Mouse (Mus musculus): Measurements from ENCODE around the gene Dct. TPM values are rescaled to one million over a fixed set of nuclear protein-coding genes. Genes with fewer than 3 reads are reported as not detected.

Gene Dct
- total RNA-seq (2021) (under 1 TPM in 1 of 2 experiments, not detected in 1; 0.52 TPM), polyA plus RNA-seq (2012; rRNA removed) (0.18 and 0.25 TPM in 2 replicates)
- long read RNA-seq = 0 reads

DNA sequence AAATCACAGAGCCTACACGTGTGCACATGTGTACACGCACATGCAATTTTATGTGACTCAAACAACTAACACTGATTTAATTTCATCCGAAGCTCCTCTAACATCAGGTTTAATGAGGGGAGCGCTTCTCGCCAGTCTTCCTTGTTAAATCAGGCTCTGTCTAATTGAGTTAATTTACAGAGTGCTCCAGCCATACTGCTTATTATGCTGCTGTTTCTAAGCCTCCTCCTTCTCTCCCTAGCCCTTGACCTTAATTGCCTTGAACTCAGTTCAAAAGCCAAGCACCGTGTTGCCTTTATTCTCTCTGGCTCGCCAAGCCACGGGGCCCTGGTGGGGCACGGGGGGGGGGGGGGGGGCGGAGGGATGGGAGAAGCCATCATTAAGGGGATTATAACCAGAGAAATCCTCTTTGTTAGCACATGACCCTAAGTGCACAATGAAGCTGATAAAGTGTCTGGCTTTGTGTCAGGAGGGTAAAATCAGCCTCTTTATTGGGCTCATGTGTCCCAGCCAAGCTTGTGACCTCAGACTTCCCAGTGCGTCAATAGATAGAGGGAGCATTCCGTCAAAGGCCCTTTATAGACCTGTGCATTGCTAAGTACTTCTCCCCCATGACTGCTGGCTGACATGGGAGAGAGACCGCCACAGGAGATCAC is at the start of gene Dct:
TSS of gene Dct (minus strand) at position 270 of the 656 bp plus-strand sequence.
- no peak for DNase-seq

DNA sequence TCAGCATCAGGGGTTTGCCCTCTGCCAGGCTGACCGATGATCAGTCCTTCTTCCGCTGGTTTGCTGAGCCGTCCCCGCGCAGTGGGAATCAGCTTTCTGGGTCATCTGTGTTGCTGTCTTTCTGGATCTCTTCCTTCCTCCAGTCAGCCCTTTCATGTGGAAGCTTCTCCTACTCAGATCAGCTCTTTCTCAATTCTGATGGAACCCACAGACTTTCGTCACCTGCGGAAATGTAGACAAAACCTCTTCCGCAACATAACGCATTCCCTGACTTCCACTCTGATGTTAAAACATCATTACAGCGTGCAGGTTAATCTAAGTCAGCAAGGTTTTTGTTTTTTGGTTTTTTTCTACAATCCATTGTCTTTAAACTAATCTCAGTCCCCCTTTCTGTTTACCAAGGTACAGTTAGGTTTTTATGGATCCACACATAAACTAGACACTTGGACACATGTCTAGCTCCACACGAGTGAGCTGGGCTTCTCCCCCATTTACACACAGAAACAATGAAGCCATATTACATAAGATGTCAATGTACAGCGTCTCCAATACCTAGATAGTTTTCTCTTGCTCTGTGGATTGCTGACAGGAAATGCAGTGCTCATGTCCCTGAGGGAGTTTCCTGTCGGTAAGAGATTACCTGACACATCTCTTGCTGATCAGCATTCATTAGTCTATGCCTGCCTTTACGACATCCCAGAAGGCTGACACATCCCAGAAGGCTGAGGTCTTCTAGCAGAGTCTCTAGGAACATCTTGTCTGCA is 49.4 kb upstream of the Dct start:
- DNase-seq = no peak

DNA sequence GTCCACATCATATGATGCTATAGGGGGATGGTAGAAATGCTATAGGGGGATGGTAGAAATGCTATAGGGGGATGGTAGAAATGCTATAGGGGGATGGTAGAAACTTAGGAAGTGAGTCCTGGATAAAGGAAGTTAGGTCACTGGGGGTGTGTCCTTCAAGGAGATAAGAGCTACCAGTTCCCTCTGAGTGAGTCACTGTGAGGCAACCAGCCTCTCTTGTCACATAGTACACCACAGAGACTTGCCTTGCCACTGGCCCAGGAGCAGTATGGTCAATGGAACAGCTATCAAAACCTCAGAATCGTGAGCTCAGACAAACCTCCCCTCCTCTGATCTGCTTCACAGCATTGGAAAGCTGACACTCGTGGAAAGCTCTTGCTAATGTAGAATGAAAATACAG is 46.2 kb upstream of the Dct start:
- no peak for DNase-seq

DNA sequence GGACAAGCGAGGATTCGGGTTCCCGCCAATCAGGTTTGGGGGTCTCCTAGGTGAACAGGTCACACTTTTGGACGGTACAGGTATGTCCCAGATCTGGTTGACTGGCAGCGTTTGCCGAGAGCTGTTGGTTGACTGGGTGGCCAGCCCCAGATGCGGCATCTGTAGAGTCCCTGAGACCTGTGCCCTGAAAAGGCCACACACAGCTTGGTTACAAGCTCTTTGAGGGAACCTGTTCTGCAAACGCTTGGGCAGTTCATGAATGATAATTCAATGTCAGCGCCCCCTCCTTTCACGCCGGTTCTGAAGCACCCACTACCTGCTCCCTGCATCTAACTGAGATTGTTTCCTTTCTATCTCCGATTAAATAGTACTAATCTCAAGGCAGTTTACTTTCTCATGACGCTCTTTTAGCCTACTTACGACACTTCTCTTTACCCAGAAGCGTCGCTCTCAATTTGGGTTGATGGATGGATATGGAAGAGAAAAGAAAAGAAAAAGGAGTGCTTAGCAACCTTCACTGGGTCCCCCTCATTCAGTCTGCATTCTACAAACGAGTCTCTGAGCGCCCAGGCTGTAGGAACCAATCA is 37.9 kb upstream of the Dct start:
- DNase-seq = no peak

DNA sequence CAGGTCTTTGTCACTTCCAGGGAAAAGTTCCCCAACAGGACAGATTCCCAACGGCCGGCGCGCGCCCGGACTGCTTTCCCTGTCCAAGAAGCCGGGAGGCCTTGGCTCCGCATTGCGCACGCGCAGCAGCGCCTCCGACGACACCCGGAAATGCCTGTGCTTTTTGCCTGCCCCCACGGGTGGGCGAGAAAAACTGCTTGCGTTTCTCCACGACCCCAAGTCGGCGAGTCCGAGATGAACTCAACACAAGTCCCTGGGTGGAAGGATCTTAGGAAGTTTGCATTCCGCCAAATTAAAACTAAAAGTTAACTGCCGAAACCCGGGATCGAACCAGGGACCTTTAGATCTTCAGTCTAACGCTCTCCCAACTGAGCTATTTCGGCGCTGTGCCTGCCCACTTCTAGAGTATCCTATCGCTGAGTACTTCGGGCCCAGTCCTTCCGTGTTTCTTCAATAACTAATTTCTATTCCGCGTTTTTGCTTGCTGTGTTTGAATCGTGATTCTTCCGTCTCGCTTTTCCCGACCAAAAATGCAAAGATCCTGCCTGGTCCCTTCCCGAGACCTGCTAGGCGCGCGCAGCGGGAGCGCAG is 37.3 kb upstream of the Dct start:
- peak; percentile 94 for DNase-seq

DNA sequence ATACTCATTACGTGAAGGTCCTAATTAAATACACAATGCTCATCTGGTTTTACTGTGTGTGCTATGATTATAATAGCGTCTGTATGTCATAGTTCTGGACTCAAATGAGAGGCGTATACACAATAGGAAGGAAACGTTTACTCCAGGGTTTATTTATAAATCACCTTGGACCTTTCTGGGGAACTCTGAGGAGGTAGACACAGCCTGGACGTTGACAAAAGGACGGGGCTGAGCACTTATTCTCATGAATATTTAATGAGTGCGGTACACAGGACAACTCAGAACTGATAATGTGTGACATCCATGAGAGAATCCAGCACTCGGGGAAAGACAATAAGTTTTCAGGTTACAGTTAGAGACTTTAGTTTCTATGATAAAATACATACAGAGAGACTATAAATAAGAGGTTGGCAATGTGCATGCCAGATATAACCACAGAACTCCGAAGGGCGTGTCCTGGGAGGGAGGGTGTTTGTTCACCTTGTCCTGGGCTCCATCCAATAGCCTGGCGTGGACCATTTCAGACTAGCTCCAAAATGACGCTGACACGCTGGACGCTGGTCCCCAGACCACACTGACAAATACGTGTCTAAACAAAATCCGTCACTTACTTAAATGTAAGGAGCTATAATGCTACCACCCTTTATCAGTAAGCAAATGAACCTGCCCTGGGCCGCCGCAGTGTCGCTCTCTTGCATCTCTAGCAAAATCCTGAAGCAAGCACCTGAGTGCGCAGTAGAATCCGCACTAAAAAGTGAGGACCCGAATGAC is 36.6 kb upstream of the Dct start:
- no peak for DNase-seq

DNA sequence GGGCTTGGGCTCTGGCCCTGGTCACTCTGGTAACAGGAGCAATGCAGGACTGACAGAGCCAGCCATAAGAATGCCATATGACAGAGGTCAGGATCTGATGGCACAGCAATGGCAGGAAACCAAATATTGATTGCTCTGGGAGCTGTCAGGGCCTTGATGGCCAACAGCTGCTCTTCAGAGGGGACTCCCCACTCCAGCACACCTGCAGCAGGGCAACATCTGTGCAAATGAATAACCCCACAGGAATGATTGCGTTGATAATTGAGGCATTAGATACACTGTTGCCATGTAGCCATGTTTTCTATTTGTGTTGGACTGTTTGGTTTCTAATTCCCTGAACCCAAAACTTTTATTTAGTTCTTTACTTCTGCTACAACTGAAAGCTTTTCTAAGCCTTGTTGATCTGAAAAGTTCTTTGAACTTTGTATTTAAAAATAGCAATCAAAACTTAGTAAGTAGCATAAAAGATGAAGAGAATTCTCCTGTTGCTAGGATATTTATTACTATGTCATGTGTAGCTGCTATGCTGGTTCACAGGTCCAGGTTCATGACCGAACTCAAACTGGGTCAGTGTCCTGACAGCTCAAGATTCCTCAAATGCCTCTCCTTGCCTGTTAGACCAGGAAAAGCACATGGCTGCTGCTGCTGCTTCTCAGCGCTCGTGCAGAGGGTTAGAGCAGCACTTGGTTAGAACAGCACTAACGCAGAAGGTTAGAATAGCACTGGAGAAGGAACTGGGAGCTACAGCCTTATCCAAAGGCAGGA is 34.4 kb upstream of the Dct start:
- no peak for DNase-seq

DNA sequence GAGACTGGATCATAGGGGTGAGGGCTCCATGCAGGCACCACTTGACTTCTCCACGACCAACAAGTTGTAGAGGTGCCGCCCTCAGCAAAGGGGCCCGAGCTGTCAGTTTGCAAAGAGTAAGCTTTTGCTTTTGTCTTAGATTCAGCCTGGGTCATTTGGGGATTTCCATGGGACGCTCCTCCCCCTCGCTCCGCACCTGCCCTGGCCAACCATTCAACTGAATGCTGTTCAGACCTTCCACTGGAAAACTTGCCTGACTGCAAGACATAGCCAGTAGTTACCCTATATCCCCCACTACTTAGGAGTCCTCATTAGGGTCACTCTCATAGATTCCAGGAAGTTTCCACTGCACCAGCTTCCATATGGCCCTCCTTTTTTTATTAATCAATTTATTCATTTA is 31.8 kb upstream of the Dct start:
- DNase-seq = no peak

DNA sequence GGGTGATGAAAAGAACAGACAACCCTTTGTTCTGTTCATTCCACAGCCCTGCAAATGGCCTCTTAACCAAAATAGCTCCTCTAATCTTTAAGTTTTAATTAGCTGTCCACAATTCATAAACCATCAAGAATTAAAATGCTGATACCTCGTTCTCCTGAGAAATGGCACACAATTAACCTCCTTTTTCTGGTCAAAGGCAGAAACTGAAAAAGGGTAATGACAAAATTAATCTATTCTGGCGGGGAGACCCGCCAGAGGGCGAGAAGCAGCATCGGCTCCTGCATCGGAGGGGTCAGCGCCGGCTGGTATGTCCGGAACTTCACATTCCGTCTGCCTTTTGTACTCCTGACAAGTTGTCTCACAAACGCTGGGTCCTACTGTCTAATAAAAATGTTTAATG is 28.6 kb upstream of the Dct start:
- no peak for DNase-seq

DNA sequence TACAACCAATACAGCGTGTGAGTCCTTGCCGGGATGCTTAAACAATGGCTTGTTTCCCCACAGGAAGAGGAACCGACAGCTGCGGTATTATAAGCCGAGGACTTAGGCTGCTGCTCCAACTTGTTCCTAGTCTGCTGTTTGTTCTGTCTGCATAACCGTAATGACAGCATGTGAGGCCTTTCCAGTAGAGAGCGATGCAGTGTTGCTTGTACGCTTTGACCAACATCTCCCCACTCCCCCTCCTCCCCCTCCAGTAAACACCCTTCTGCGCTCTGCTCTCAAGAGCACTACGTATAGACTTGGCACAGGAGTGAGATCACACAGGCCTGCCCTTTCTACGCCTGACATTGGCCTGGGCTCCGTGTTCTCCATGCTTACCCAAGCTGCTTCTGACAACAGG is 18.1 kb upstream of the Dct start:
- no peak for DNase-seq

DNA sequence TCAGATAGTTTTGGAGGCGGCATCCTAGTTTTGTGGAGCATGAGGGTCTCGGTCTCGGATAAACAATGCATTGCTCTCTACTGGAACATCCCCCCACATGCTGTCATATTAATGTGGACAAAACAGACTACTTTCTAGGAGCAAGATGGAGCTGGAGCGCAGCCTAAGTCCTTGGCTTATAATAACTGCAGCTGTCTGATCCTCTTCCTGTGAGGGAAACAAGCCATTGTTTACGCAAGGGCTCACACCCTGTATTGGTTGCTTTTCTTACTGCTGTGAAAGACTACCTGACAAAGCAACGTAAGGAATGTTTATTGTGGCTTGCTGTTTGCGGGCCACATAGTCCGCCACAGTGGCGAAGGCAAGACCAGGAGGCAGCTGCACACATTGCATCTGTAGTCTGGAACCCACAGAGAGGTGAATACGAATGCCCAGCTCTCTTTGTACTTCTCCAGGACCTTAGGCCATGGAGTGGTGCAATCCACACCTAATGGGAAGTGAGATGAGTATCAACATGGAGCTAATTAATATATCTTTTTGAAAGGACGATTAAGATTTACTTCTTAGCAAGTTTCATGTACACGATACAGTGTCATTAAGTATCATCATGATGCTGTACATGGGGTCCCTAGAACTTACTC is 17.5 kb upstream of the Dct start:
- no peak for DNase-seq

DNA sequence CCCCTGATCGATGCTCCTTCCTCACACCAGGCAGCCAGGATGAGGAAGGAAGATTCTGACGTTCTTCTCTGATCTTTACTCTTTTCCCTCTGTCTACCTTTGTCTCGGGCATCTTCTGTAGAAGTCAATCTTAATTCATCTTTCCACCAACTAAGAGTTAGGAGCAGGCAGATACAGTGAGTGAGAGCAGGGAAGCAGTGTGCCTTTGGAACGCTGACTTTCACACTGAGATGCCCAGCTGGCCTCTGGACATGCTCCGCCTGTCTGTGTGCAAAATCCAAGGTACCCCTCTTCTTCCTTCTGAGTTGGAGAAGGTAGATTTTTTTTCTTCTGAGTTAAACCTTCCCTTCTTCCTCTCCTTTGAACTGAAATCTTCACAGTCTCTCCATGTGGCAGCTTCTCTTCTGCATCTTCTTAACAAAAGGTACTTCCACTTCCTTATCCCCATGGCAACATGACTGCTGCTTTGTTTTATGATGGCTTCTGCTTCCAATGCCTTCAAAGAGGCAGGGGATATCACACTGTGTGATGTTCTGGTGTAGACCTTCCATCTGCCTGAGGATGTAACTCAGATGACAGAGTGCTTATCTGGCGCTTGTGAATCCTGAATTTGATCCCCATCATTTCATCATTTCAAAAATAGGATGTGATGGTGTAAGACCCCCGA is 9.9 kb upstream of the Dct start:
- DNase-seq = no peak

DNA sequence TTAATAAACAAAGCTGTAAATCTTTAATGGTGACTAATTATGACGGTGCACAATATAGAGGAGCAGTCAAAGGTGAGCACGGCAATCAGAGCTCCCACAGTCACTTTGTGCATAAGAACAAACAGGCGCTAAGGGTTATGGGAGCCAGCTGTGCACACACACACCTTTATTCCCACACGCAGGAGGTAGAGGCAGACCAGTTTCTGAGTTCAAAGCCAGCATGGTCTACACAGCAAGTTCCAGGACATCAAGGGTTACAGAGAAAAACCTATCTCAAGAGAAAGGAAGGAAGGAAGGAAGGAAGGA is 6.5 kb upstream of the Dct start:
- DNase-seq = no peak

DNA sequence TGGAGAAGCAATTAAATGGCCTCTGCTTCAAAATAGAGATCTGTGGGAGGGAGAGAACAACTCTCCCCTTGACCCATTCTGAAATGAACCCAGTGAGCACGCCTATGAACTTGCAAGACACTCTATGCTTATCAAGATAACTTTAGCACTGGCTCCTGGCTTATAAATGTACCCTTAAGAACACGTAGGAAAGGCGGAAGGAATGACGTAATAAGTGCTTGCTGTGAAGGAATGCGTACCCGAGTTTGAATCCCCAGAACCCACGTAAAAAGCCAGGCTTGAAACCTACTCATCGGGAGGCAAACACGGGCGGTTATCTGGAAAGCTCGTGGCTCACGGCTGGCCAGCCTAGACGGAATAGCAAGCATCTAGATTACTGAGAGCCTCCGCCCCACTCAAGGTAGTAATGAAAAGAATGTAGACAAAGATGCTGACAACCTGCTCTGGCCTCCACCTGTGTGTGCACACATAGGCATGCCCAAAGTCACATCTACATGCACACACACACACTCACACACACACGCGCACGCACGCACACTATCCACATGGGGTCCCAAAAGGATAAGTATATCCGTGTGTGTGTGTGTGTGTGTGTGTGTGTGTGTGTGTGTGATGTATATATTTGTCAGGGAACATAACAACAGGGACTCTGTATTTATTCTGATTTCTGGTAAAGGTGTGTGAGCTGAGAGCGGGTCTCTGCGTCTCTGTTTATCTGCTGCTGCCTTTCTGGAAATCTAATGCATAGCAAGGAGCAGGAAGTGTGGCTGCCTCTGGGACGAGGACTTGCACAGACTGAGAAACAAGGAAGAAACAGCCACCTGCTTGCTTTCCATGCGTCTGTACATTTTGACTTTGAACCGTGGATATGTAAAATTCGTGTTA is 5.9 kb upstream of the Dct start:
- DNase-seq = no peak

DNA sequence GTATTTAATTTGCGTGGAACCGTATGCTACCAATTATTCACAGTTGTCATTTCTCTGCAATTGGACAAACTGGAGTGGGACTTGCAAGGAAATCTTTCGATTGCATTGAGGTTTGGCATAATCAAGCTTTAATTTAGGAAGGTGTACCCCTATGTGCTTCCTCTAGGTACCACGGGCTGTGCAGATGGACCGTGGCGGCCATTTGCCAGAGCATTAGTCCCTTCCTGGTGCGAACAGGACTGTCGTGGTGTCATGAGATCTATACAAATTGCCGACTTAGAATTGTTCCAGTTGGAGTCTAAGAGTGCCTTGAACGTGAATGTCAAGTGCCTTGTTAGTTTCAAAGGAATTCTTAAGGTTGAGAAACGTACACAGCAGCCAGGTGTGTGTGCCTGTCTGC is 726 bp upstream of the Dct start:
- no peak for DNase-seq

DNA sequence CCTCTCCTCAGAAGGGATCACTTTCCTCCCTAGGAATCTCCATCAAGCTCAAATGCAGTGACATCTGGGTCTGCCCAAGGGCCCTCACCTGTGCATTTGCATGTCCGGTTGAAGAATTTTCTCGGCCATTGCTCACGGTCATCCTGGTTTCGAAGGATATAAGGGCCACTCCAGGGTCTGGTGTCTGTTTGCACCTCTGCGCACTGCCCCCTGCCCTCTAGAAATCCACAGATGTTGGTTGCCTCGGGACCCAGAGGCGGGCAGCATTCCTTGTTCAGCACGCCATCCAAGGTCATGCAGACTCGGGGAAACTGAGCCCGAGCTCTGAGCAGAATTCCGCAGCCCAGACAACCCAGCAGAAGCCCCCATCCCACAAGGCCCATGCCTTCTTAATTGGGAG is 648 bp downstream of the Dct start:
- no peak for DNase-seq

DNA sequence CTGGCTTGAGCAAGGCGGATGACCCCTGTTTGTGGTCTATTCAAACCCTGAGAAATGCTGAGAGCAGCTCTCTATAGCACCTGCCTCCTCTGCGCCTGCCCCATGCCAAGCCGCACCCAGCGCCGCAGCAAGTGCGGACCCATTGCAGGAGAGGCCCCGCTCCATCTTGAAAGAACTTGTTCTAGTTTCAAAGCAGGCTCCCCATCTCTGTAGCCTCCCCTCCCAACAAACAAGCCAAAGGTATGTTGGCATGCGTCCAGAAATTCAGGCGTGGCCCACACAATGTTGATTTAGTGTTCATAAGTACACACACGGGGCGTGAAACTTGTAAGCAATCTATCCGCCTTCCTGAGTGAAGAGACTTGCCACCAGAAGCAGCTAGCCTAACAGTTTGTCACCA is 1.1 kb downstream of the Dct start:
- no peak for DNase-seq

DNA sequence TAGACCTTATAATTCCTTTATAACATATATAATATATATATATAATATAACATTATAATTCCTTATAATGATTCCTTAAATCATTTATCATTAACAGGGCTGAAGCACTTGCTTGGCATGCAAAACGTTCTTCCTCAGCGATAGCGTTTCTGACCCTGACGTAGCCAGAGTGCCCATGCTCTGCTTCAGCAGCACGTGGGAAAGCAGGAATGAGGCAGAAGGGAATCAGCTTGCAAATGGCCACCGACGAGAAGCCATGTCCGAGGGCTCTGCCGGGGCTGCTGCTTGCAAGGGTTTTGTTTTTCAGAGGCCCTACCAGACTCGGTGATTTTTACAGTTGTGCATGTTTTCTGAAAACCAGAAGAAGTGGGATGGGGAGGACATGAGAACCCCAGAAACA is 1.6 kb downstream of the Dct start:
- no peak for DNase-seq

DNA sequence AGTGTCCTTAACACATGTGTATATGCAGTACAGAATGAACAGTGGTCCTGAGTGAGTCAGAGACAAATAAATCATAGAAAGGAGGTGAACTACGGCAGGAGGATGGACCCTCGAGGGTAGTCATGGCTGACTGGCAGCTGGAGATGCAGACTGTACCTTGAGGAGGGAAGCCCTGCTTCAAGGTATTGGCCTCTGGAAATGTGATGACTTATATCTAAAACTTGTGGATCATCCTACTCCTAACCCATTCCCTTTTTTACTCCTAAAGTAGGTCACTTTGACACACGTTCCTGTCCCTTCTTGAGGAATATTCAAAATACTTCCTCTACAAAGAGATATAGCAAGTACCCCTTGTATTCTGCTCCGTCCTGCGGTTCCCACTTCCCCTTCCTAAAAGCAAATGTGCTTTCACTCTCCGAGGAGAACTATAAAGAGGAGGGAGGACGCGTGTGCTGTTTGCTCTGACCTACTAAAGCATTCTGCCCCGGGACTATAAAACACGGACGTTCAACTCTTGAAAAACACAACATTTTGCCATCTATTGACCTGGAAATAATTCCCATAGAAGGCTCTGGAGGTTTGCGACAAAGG is 2.3 kb downstream of the Dct start:
- no peak for DNase-seq

Data from adrenal gland, adult 2 months (tissue).